Mouse (Mus musculus) limb, embryonic 14.5 days (tissue): ENCODE results near the gene Nrxn3. TPM values are rescaled to one million over a fixed set of nuclear protein-coding genes. Genes with fewer than 3 reads are reported as not detected.

Source experiments
- ATAC-seq: fragments of 200-750 bp; cut with Nextera tagmentation; 2 replicates; pipeline ENCODE4 v1.8.0; 2017; ENCODE audit warnings: low read depth, moderate number of reproducible peaks, moderate TSS enrichment; ENCODE audit not compliant: low FRiP score
- DNase-seq: peaks from one replicate; pipeline ENCODE4 v3.0.0-alpha.2; 2015; ENCODE audit warnings: low spot score
- H3K27ac ChIP-seq: fragments of 300-500 bp; sonication (generic); replicated peaks from 2 replicates; pipeline ENCODE4 v1.5.1; 2014; ENCODE audit warnings: low read depth, mild to moderate bottlenecking, low read length, moderate library complexity, mixed read lengths
- H3K27me3 ChIP-seq: fragments of 300-500 bp; sonication (generic); 2 replicates; pipeline ENCODE4 v1.6.1; 2014; ENCODE audit warnings: low read length, mixed read lengths; ENCODE audit not compliant: control insufficient read depth, insufficient read depth
- H3K36me3 ChIP-seq: fragments of 300-500 bp; sonication (generic); 2 replicates; pipeline ENCODE4 v1.6.1; 2014; ENCODE audit warnings: mild to moderate bottlenecking, low read length, moderate library complexity, mixed read lengths; ENCODE audit not compliant: control insufficient read depth, insufficient read depth
- H3K4me1 ChIP-seq: fragments of 300-500 bp; sonication (generic); 2 replicates; pipeline ENCODE4 v1.6.1; 2014; ENCODE audit warnings: antibody characterized with exemption, low read length, mixed read lengths; ENCODE audit not compliant: control insufficient read depth, insufficient read depth
- H3K4me2 ChIP-seq: fragments of 300-500 bp; sonication (generic); replicated peaks from 2 replicates; pipeline ENCODE4 v1.6.1; 2014; ENCODE audit warnings: low read depth, mild to moderate bottlenecking, low read length, moderate library complexity; ENCODE audit not compliant: severe bottlenecking
- H3K4me3 ChIP-seq: fragments of 300-500 bp; sonication (generic); replicated peaks from 2 replicates; pipeline ENCODE4 v1.5.1; 2014; ENCODE audit warnings: low read length
- H3K9ac ChIP-seq: fragments of 300-500 bp; sonication (generic); 2 replicates; pipeline ENCODE4 v1.6.1; 2014; ENCODE audit warnings: mild to moderate bottlenecking, low read depth, low read length, moderate library complexity; ENCODE audit not compliant: severe bottlenecking
- H3K9me3 ChIP-seq: fragments of 300-500 bp; sonication (generic); 2 replicates; pipeline ENCODE4 v1.6.1; 2016; ENCODE audit warnings: low read length; ENCODE audit not compliant: control insufficient read depth
- POLR2A ChIP-seq: fragments of 200-500 bp; IDR thresholded peaks from 2 replicates; pipeline ENCODE4 v1.8.0; 2012; ENCODE audit warnings: inconsistent platforms, mild to moderate bottlenecking, moderate library complexity, borderline replicate concordance; ENCODE audit not compliant: insufficient read depth, insufficient read length; ENCODE audit errors: extremely low read depth
- WGBS: fragments of 180-500 bp; shearing (Covaris S2); extraction: QIAGEN DNeasy Blood & Tissue Kit; methylation state at CpG from one replicate; pipeline ENCODE4 v1.1.7; 2014; 5-methylcytosine and 5-hydroxymethylcytosine counted together
- polyA plus RNA-seq, 2 experiments: library from polyadenylated mRNA; depleted of rRNA in 1 of 2; stranded (reverse) in 1 of 2; unstranded in 1 of 2; fragments of >200 nt; fragmentation: Nextera tagmentation in 1 of 2; extraction: Ambion mirVana in 1 of 2; gene quantifications; 2 replicates each; pipeline versions ENCODE4 v1.2.1 to v1.2.3; 2012 to 2014

Nrxn3 gene
- polyA plus RNA-seq, 2 experiments, result 0.74 to 1.4 TPM

DNA sequence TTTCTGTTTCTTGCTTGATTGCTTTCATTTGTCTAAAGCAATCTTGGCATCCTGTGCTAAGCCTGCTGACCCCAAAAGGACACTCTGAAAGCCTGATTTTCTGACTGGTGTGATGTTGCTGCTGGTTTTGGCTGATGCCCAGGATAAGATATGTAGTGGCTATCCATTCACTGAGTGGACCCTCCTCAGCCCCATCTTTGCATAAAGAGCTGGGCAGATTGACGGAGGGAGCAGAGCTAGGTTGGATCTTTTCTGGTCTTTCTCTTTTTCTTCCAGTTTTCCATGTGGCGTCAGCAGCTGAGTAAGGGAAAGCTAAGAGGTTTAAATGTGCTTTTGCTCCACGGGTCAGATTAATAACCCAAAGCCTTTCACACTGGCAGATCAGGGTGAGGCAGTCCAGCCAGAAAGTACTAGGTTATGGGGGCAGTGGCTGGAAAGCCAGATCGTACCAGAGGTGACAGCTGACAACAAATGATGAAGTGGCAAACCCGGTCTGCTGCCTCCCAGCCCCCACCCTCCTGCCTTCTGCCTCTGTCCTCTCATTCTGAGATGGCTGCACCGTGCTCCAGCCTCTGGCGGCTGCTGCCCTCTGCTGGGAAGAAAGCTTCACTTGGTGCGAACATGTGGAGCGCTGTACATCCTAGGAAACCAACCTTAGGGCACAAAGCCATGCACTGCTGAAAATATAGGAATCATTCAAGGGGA is 383.5 kb downstream of the Nrxn3 start:
- no peak overlapping the region for H3K4me3 ChIP-seq
- H3K9me3 ChIP-seq, result no peaks in the 10 kb centered on the region
- 15% methylated on average over 9 of the region's 9 CpGs for WGBS
- no peak overlapping the region for H3K9ac ChIP-seq
- peak overlapping the region; percentile 8; the same call in 1 of the 2 replicates for H3K4me2 ChIP-seq
- no peaks in the 10 kb centered on the region for H3K27me3 ChIP-seq
- TF ChIP-seq POLR2A, result no peak
- H3K27ac ChIP-seq, result no peak overlapping the region
- no peaks in the 10 kb centered on the region for H3K4me1 ChIP-seq
- peak; percentile 49 for DNase-seq
- ATAC-seq, result peak; percentile 63; the same call in 1 of the 2 replicates
- no peaks in the 10 kb centered on the region for H3K36me3 ChIP-seq

DNA sequence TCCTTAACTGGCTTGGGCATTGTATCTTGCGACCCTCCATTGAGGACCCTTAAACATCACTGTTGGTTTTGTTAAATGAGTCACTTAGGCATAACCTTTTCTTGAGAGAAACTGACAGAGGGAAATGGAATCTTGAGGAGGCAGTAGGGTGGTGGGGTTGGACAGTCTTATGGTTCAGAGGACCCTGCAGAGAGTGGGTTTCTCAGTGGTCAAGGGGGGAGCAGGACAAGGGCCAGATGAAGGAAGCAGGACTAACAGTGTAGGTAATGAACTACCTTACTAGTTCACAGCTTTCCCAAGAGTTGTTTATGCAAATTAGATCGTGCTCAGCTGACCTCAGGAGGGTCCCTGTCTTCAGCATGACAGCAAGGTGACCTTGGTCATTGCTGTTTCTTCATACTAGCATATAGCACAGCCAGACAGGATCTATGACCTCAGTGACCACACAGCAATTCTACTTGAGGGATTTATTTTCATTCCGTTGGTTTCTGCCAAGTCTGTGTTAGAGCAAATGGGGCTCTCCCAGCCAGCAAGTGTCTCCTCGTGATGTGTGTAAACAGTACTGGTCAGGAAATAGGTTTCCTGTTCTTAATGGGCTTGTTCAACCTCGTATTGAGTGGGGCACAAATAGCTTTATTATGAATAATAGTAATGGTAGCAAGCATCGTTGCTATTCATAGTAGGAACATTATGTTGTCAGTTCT is 384.4 kb downstream of the Nrxn3 start:
- H3K4me2 ChIP-seq, result no peak overlapping the region

DNA sequence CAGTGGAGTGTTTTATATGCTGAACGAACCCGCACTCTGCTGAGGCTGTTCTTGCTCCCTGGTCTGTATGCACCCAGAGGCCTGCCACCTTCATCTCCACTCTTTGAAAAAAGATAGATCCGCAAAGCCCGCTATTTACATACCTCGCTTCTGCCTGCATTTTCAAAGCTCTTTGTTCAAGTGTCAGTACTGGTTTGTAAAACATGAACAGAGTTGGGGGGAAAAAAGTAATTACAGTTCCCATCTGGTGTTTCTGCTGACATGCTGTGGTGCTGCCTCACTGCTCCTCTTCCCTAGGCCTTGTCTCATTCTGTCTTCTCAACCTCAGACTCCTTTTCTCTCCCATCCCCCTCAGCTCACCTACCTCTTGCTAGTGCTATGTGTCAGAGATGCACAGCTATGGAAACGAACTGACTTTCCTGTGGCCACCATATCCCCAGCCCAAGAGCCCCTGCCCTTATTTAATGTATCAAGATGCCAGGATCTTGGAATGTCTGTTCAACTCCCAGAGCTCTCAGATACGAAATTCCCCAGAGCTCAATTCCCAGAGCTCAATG is 387.2 kb downstream of the Nrxn3 start:
- ATAC-seq (no peak), DNase-seq (no peak)
- Histone ChIP-seq H3K9ac (no peak overlapping the region), H3K36me3 (no peaks in the 10 kb centered on the region), H3K27ac (no peak overlapping the region), H3K9me3 (no peaks in the 10 kb centered on the region), H3K4me2 (no peak overlapping the region), H3K4me1 (no peaks in the 10 kb centered on the region), H3K27me3 (no peaks in the 10 kb centered on the region), H3K4me3 (no peak overlapping the region)
- WGBS, result 71% methylated on average over 7 of the region's 7 CpGs
- TF ChIP-seq POLR2A, result no peak

More for the DNA sequence above, 384.4 kb downstream of the Nrxn3 start:
- no peaks in the 10 kb centered on the region for H3K4me1 ChIP-seq
- H3K27me3 ChIP-seq, result no peaks in the 10 kb centered on the region
- no peaks in the 10 kb centered on the region for H3K36me3 ChIP-seq
- ATAC-seq (no peak), DNase-seq (no peak)
- H3K27ac ChIP-seq, result no peak overlapping the region
- no peaks in the 10 kb centered on the region for H3K9me3 ChIP-seq
- no peak overlapping the region for H3K4me3 ChIP-seq
- WGBS, result 66% methylated on average over 6 of the region's 6 CpGs
- no peak overlapping the region for H3K9ac ChIP-seq
- no peak for TF ChIP-seq POLR2A

DNA sequence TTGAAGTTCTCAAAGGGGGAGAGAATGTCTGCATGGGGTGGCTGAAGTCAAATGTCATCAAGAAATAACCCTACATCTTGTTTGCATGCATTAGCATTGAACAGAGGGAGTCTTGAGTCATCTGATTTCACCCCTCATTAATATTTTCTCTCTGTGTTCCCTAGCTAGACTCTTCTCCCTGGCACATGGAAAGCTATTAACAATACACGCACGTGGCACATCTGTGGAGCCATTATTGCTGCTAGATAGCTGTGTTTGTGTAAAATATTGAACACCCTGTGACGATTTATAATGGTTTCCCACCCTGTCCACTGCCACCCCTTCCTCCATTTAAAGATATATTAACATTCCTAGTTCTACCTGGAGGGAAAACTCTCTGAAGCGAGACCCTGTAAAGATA is 405.9 kb downstream of the Nrxn3 start:
- no peak overlapping the region for H3K4me3 ChIP-seq
- DNase-seq (no peak), ATAC-seq (no peak)
- no peak overlapping the region for H3K4me2 ChIP-seq
- no peak for TF ChIP-seq POLR2A
- no peak overlapping the region for H3K9ac ChIP-seq
- WGBS, result 74% methylated on average over 4 of the region's 4 CpGs
- H3K4me1 ChIP-seq, result no peaks in the 10 kb centered on the region
- H3K27ac ChIP-seq, result no peak overlapping the region
- H3K9me3 ChIP-seq, result no peaks in the 10 kb centered on the region
- H3K27me3 ChIP-seq, result no peaks in the 10 kb centered on the region
- H3K36me3 ChIP-seq, result no peaks in the 10 kb centered on the region

DNA sequence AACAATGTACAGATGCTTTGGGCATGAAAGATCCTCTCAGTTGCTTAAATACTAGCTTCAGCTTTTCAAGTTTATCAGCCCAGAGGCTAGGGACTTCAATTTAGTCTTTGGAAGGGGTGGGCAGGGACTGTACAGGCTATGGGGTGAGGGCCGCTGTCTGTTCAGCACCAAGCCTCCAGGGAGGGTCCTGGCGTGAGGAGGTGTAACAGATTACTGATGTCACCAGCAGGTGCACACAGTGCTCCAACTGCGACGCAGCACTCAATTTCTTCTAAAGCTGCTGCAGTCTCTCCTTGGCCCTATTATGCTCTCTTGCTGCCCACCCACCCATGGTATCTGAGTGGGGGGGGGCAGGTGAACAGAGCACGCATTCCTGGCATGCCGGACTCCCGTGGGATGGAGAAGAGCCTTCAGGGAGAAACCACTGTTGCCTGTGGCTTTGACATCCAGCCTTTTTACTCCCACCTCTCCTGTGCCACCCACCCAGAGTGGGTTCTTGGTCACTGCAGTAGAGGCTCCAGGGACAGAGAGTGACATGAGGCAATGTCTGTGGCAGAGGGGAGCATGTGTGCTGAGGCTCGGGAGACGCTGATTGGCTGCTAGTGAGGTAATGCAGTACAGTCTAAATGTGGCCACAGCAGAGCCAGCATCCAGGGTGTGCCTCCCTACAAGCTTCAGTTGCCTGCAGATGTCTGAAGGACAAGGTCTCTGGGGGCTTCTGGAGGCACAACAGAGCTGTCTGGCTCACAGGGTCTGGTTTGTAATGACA is 406.6 kb downstream of the Nrxn3 start:
- no peak for DNase-seq
- WGBS, result 73% methylated on average over 9 of the region's 9 CpGs
- Histone ChIP-seq H3K4me1 (no peaks in the 10 kb centered on the region), H3K4me3 (no peak overlapping the region), H3K27me3 (no peaks in the 10 kb centered on the region), H3K27ac (no peak overlapping the region), H3K9ac (no peak overlapping the region), H3K36me3 (no peaks in the 10 kb centered on the region), H3K4me2 (no peak overlapping the region), H3K9me3 (no peaks in the 10 kb centered on the region)
- TF ChIP-seq POLR2A, result no peak
- no peak; the same call in 1 of the 2 replicates for ATAC-seq
